Mouse (Mus musculus) kidney, adult 11 months (tissue): ENCODE results near the gene Nit2.
"Not testable (repeated sequence)": the region's sequence is repeated elsewhere in the genome, so short reads cannot be mapped to it uniquely, and the experiment has no call there.

Experiments
- DNase-seq: peaks from one replicate; pipeline ENCODE4 v3.0.0; 2022

Nit2 gene

DNA sequence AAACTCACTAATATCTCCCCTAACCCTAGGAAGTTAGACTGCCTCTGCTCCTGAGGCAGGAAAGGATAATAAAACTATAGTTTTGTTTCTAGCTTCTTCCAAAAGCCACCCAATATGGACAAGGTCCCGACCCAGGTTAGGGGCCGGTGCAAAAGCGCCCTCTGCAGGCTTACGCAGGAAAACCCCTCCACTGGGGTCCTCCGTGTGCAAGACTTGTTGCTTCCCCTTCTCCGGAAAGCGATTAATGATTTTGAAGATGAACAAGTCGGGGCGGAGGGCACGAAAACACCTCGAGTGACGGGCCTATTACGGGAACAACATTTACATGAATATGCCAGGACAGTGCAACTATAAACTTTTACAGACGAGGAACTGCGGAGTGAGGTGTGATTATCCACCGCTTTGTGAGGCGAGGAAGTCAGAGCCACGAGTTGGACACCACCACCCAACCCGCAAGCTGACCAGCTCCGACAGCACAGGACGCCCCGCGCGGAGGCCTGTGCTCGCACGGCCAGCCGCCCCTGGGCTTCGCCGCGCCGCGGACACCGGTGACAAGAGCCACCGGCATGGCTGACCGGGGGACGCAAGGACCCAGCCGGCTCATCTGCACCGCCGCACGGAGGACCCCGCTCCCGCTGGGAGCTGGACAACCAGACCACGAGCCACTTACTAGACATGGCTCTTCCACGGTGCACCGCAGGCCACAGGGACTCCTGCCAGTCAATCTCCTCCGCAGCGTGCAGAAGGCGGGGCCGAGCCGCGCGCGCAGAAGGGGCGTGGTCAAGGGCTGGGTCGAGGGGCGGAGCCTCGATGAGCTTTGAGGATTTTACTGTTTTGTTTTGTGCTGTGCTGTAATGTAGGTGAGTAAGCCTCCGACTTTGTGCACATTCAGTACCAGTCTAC is at the start of gene Nit2:
Gene Nit2 (minus strand): TSS at position 731 of the 903 bp plus-strand sequence.
- DNase-seq, result peak; percentile 94

DNA sequence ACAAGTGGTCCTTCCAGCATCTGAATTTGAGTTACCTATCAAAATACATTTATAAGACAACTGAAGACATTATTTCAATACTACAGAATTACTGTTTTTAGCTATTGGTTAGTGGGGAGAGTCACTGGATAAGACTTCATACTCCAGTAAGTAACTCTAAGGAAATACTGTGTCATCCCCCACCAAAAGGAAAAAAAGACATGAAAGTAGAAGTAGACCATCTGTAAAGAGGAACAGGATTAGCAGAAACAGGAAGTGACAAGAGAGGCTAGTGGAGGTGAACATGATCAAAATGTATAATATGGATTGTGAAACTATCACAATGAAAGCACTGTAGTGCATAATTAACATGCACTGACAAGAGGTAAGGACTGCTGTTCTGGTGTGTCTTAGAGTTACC is 48.8 kb upstream of the Nit2 start:
- DNase-seq, result no peak

- DNase-seq, result no peak
Measured at GRCm38 (mm10) chr16:57211037-57211436, 43.9 kb upstream of the Nit2 start.

DNA sequence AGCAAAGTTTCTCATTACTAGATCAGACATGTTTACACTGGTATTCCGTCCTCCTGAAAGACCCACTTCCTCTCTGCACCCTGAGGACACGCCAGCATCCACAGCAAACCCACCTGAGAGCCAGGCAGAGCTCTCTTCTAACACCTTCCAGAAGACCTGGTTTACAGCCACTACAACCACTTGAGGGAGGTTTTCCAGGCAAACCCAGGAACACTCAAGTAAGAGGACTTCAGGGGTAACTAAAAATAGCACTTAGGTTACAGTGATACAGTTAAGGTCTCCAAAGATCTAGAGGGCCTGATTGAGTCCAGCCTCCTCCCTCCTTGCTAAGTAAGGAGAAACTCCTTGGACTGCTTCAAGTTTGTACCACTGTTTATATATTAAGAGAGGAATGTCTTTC is 41.2 kb upstream of the Nit2 start:
- DNase-seq, result no peak

- no peak for DNase-seq
Measured at GRCm38 (mm10) chr16:57197281-57197680, 30.1 kb upstream of the Nit2 start.

DNA sequence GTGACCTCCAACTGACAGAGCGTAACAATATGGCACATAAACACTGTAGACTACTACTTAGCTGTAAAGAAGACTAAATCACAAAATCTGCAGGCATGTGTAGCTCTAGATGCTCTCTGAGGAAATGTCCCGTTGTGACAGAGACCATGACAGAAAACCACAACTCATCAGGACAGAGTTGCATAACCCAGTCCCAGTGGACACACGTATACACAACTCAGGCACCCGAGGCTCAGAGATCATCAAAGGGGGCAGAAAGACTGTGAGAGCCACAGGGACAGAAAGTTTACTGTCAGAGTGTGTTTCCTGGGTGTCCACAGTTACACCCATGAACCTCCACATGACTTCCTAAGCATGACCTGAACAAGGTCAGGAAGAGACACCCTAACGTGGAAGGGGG is 29.4 kb upstream of the Nit2 start:
- no peak for DNase-seq

DNA sequence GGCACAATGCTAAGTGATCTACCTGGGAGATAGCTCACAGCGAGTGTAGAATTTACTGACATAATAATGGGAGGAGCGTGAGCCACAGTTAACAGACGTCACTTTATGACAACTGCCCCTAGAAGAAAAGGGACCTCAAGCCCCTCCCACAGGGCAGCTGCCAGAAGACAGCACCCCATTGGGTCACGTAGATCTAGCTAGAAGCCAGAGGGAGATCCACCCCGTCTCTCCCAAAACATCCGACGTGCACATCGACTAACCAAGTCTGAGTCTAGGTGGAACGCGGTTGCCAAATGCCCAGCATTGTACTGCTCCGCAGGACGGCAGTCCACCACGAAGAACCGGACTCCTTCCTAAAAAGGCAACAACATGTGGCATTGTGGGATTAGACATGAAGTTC is 24.1 kb upstream of the Nit2 start:
- DNase-seq, result no peak

GRCm38 (mm10) chr16:57190390-57190789 is 23.2 kb upstream of the Nit2 start:
- no peak for DNase-seq

GRCm38 (mm10) chr16:57189493-57189892 is 22.4 kb upstream of the Nit2 start:
- no peak for DNase-seq

- DNase-seq, result no peak
Measured at GRCm38 (mm10) chr16:57186618-57187017, 19.5 kb upstream of the Nit2 start.

GRCm38 (mm10) chr16:57182037-57182436 is 14.9 kb upstream of the Nit2 start:
- DNase-seq, result no peak

DNA sequence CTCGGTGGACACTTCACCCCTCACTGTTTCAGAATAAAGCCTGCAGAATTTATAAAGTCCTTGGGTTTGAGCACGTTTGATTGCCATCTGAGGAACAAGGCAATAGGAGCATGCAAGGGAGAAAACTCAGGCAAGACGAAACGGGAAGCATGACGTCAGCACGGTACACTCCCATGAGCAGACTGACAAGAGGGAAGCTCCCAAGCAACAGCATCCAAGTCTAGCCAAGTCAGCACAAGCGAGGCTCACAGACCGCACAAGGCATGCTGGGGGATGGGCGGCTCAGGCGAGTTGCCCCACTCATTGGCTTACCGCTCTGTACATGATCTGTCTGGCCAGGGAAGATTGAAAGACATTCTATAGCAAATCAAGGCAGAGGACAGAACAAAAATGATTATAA is 14.0 kb upstream of the Nit2 start:
- DNase-seq, result no peak

DNA sequence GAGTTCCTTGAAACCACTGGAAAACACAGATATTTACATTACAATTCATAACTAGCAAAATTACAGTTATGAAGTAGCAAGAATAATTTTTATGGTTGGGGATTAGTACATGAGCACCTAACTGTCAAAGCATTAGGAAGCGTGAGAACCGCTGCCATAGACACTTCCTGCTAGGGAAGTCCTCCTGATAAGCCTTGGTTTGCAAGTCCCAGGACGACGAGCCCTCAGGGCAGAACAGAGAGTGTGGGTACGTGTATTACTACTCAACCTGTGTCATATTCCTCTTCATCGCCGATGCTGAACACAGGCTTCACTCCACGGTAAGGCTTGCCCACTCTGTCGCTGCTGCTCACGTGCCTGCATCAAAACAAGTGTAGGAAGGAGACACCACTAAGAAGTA is 10.5 kb upstream of the Nit2 start:
- no peak for DNase-seq

- DNase-seq, result peak; percentile 47
Measured at GRCm38 (mm10) chr16:57177254-57177653, 10.1 kb upstream of the Nit2 start.

DNA sequence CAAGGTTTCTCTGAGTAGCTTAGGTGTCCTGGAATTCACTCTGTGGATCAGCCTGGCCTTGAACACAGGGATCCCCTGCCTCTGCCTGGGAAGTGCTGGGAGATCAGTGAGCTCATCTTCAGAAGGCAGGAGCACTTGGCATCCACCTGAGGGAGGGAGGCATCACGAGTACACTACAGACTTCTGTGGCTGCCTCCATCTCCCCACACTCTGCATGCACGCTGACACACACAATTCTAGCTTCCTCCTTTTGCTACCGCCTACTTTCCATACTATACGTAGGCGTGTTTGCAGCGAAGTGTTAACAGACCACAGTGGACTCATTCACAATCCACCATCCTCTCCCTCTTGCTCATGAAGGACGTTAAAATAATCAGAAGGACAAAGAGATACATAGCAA is 9.1 kb upstream of the Nit2 start:
- DNase-seq, result no peak

DNA sequence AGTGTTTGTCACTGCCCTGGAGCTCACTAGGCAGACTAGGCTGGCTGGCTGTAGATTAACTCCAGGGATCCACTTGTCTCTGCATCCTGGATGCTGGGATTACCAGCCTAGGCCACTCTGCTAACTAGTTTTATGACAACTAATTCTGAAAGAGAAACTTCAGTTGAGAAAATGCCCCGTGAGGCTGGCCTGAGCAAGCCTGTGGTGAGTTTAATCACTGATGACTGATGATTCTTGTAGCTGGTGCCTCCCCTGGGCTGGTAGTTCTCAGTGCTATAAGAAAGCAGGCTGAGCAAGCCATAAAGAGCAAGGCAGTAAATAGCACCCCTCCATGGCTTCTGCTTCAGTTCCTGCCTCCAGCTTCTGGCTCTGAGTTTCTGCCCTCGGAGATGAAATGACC is 8.6 kb upstream of the Nit2 start:
- no peak for DNase-seq

- not testable (repeated sequence) for DNase-seq
Measured at GRCm38 (mm10) chr16:57174480-57174879, 7.3 kb upstream of the Nit2 start.

DNA sequence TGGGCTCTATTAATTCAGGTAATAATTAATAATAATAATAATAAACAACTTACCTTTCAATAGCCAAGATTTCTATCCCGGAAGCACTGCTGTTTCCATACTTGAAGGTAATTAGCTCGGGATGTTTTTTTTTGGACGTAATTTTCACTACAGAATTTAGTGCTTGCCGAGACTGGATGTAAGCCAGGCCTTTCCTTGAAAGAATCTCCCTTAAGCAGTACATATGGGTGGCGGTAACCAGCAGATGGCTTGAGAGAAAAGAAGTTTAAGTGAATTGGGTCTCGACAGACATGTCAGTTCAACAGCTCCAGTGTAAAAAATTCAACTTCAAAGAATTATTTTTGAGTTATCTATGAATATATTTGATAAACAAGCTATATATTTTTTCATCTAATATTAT is 4.4 kb upstream of the Nit2 start:
- DNase-seq, result no peak

GRCm38 (mm10) chr16:57171161-57171560 is 4.0 kb upstream of the Nit2 start:
- no peak for DNase-seq

GRCm38 (mm10) chr16:57168236-57168635 is 1.1 kb upstream of the Nit2 start:
- DNase-seq, result no peak

- no peak for DNase-seq
Measured at GRCm38 (mm10) chr16:57167514-57167912, 372 bp upstream of the Nit2 start.

DNA sequence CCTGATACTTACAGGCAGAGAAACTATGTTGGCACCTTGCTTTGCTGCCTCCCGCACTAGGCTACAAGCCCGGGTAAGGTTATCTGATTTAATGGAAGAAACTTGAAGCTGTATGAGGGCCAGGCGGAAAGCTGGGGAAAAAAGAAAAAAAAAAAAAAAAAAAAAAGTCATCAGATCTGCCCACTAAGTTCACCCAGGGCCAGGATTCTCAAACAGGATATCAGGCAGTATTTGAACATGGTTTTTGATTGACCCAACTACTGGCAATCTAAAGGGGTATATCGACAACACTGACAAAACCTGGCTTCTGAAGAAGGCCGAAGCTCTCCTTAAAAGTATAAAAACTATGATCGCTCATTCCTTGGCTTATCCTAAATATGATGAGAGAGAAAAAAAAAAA is 1.1 kb downstream of the Nit2 start:
- DNase-seq, result no peak

- no peak for DNase-seq
Measured at GRCm38 (mm10) chr16:57165157-57165556, 2.0 kb downstream of the Nit2 start.

DNA sequence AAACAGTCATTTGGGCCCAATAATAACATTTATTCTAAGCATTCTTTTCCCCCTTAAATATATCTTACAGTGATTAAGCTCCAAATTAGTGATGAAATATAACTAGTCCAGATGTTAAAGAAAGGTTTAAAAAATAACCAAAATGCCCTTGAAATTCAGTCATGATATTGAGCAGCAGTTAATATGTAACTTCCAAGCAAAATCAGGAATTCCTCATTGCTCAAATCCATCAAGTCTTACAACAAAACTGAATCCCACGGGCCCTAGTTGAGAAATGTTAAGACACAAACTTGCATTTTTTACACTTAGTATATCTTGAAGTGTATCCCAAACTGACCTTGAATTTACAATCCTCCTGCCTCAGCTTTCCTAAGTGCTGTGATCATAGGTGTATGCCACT is 3.4 kb downstream of the Nit2 start:
- DNase-seq, result no peak

- DNase-seq, result no peak
Measured at GRCm38 (mm10) chr16:57162841-57163240, 4.3 kb downstream of the Nit2 start.
